Mouse (Mus musculus) CH12.LX (cell line): ENCODE measurements around the gene Srms. TPM values are rescaled to one million over a fixed set of nuclear protein-coding genes. Genes with fewer than 3 reads are reported as not detected.

ENCODE experiments used
- DNase-seq: peaks from one replicate; pipeline ENCODE4 v3.0.0-alpha.2; 2013; ENCODE audit errors: extremely low read depth
- H3K27ac ChIP-seq: 2 replicates; pipeline ENCODE4 v1.5.1; 2012; ENCODE audit warnings: low read depth, mild to moderate bottlenecking, control low read depth, moderate library complexity; ENCODE audit not compliant: insufficient read depth
- H3K27me3 ChIP-seq: replicated peaks from 2 replicates; pipeline ENCODE3; 2012; ENCODE audit warnings: inconsistent platforms
- H3K36me3 ChIP-seq, 2 experiments: replicated peaks in 1 of 2; 2 replicates each; pipeline versions ENCODE3 to v1.6.1; 2012; ENCODE audit warnings: inconsistent platforms in 1 of 2, low read length in 1 of 2, mild to moderate bottlenecking in 1 of 2, mixed read lengths in 1 of 2, moderate library complexity in 1 of 2; ENCODE audit not compliant: control insufficient read depth in 1 of 2, insufficient read depth in 1 of 2
- H3K4me1 ChIP-seq, 2 experiments: 2 replicates each; pipeline ENCODE4 v1.6.1; 2012; ENCODE audit warnings: inconsistent platforms in 1 of 2, moderate library complexity in 1 of 2; ENCODE audit not compliant: insufficient read depth in 2 of 2, control insufficient read depth in 1 of 2
- H3K4me2 ChIP-seq: 2 replicates; pipeline ENCODE4 v1.6.1; 2012; ENCODE audit warnings: low read depth, mild to moderate bottlenecking, control low read depth; ENCODE audit not compliant: poor library complexity, insufficient read depth, severe bottlenecking
- H3K4me3 ChIP-seq, 3 experiments: fragments of 150-350 bp in 1 of 3; sonication (generic) in 1 of 3; replicated peaks in 1 of 3; 2 replicates each; pipeline versions ENCODE3 to v1.5.1; 2011 to 2012; ENCODE audit warnings: low read depth in 2 of 3, low read length in 2 of 3, mild to moderate bottlenecking in 2 of 3, moderate library complexity in 2 of 3, control low read depth in 1 of 3, improper control_type of control experiment in 1 of 3, inconsistent platforms in 1 of 3, mixed read lengths in 1 of 3; ENCODE audit not compliant: poor library complexity in 1 of 3
- H3K79me2 ChIP-seq: replicated peaks from 2 replicates; pipeline ENCODE4 v1.6.1; 2012; ENCODE audit warnings: mild to moderate bottlenecking, moderate library complexity; ENCODE audit not compliant: control insufficient read depth, poor library complexity, insufficient read depth, severe bottlenecking; ENCODE audit errors: extremely low read depth
- H3K9ac ChIP-seq: 2 replicates; pipeline ENCODE4 v1.6.1; 2012; ENCODE audit warnings: low read depth, mild to moderate bottlenecking, control low read depth, moderate library complexity; ENCODE audit not compliant: insufficient read depth
- H3K9me3 ChIP-seq: replicated peaks from 2 replicates; pipeline ENCODE3; 2012; ENCODE audit warnings: low read length, inconsistent platforms, mixed read lengths
- CHD1 ChIP-seq: IDR thresholded peaks from 2 replicates; pipeline ENCODE4 v1.6.1; 2012; ENCODE audit warnings: low read depth, low read length, improper control_type of control experiment, inconsistent platforms
- CTCF ChIP-seq, 2 experiments: IDR thresholded peaks in 1 of 2; conservative IDR thresholded peaks in 1 of 2; 2 replicates each; pipeline ENCODE4 v1.5.1; 2011 to 2012; ENCODE audit warnings: low read depth in 2 of 2, low read length in 2 of 2, improper control_type of control experiment in 1 of 2, inconsistent platforms in 1 of 2, mild to moderate bottlenecking in 1 of 2, moderate library complexity in 1 of 2
- ELF1 ChIP-seq: IDR thresholded peaks from 2 replicates; pipeline ENCODE4 v1.6.1; 2014; ENCODE audit warnings: low read depth, mild to moderate bottlenecking, inconsistent platforms, low read length, improper control_type of control experiment
- EP300 ChIP-seq: IDR thresholded peaks from 2 replicates; pipeline ENCODE4 v1.6.1; 2011; ENCODE audit warnings: low read length, improper control_type of control experiment
- ETS1 ChIP-seq: conservative IDR thresholded peaks from 2 replicates; pipeline ENCODE4 v1.6.1; 2012; ENCODE audit warnings: low read depth, mild to moderate bottlenecking, inconsistent platforms, low read length, improper control_type of control experiment, moderate library complexity
- HCFC1 ChIP-seq: IDR thresholded peaks from 2 replicates; pipeline ENCODE4 v1.6.1; 2012; ENCODE audit warnings: low read depth, mild to moderate bottlenecking, inconsistent platforms, low read length, improper control_type of control experiment
- IRF4 ChIP-seq: IDR thresholded peaks from 2 replicates; pipeline ENCODE4 v1.6.1; 2014; ENCODE audit warnings: low read depth, mild to moderate bottlenecking, inconsistent platforms, low read length, improper control_type of control experiment
- JUN ChIP-seq: IDR thresholded peaks from 2 replicates; pipeline ENCODE4 v1.6.1; 2011; ENCODE audit warnings: low read depth, mild to moderate bottlenecking, low read length, improper control_type of control experiment, moderate library complexity; ENCODE audit not compliant: insufficient read depth
- JUND ChIP-seq: conservative IDR thresholded peaks from 2 replicates; pipeline ENCODE4 v1.6.1; 2011; ENCODE audit warnings: low read depth, low read length, improper control_type of control experiment
- KAT2A ChIP-seq: IDR thresholded peaks from 2 replicates; pipeline ENCODE4 v1.6.1; 2012; ENCODE audit warnings: low read length, improper control_type of control experiment, inconsistent platforms; ENCODE audit not compliant: insufficient replicate concordance
- MAFK ChIP-seq: IDR thresholded peaks from 2 replicates; pipeline ENCODE4 v1.6.1; 2011; ENCODE audit warnings: low read length, improper control_type of control experiment; ENCODE audit not compliant: insufficient replicate concordance
- MAX ChIP-seq: IDR thresholded peaks from 2 replicates; pipeline ENCODE4 v1.6.1; 2011; ENCODE audit warnings: low read length, improper control_type of control experiment
- MAZ ChIP-seq: IDR thresholded peaks from 2 replicates; pipeline ENCODE4 v1.6.1; 2012; ENCODE audit warnings: low read depth, mild to moderate bottlenecking, inconsistent platforms, low read length, improper control_type of control experiment, moderate library complexity
- MEF2A ChIP-seq: IDR thresholded peaks from 2 replicates; pipeline ENCODE4 v1.6.1; 2014; ENCODE audit warnings: low read depth, mild to moderate bottlenecking, inconsistent platforms, low read length, improper control_type of control experiment, borderline replicate concordance
- NRF1 ChIP-seq: IDR thresholded peaks from 2 replicates; pipeline ENCODE4 v1.6.1; 2014; ENCODE audit warnings: low read depth, mild to moderate bottlenecking, inconsistent platforms, low read length, improper control_type of control experiment, moderate library complexity
- POLR2AphosphoS2 ChIP-seq: IDR thresholded peaks from 2 replicates; pipeline ENCODE4 v1.6.1; 2011; ENCODE audit warnings: low read depth, low read length, improper control_type of control experiment
- RAD21 ChIP-seq: IDR thresholded peaks from 2 replicates; pipeline ENCODE4 v1.6.1; 2011; ENCODE audit warnings: low read depth, mild to moderate bottlenecking, low read length, improper control_type of control experiment, moderate library complexity
- SIN3A ChIP-seq: IDR thresholded peaks from 2 replicates; pipeline ENCODE4 v1.6.1; 2012; ENCODE audit warnings: low read length, improper control_type of control experiment, inconsistent platforms
- SMC3 ChIP-seq: IDR thresholded peaks from 2 replicates; pipeline ENCODE4 v1.6.1; 2011; ENCODE audit warnings: low read depth, low read length, improper control_type of control experiment
- TBP ChIP-seq: conservative IDR thresholded peaks from 2 replicates; pipeline ENCODE4 v1.6.1; 2011; ENCODE audit warnings: low read depth, low read length, improper control_type of control experiment
- TCF12 ChIP-seq: IDR thresholded peaks from 2 replicates; pipeline ENCODE4 v1.6.1; 2014; ENCODE audit warnings: low read depth, mild to moderate bottlenecking, inconsistent platforms, low read length, improper control_type of control experiment
- USF1 ChIP-seq: IDR thresholded peaks from 2 replicates; pipeline ENCODE4 v1.6.1; 2014; ENCODE audit warnings: low read depth, mild to moderate bottlenecking, inconsistent platforms, low read length, improper control_type of control experiment
- USF2 ChIP-seq: conservative IDR thresholded peaks from 2 replicates; pipeline ENCODE4 v1.6.1; 2011; ENCODE audit warnings: low read depth, low read length, improper control_type of control experiment
- ZKSCAN1 ChIP-seq: IDR thresholded peaks from 2 replicates; pipeline ENCODE4 v1.6.1; 2012; ENCODE audit warnings: low read depth, inconsistent platforms, low read length, improper control_type of control experiment, borderline replicate concordance
- ZMIZ1 ChIP-seq: IDR thresholded peaks from 2 replicates; pipeline ENCODE4 v1.6.1; 2012; ENCODE audit warnings: low read depth, mild to moderate bottlenecking, inconsistent platforms, low read length, improper control_type of control experiment
- ZNF384 ChIP-seq: IDR thresholded peaks from 2 replicates; pipeline ENCODE4 v1.6.1; 2012; ENCODE audit warnings: low read depth, low read length, improper control_type of control experiment, inconsistent platforms
- dilution Hi-C: fragments of 300-500 bp; cut with MboI; formaldehyde crosslinking; loops from 2 replicates; pipeline ENCODE4 v1.14.3; 2020; ENCODE audit warnings: low sequenced_read_pairs; ENCODE audit not compliant: extremely low pct_unique_long_range_greater_than_20kb, extremely low pct_ligation_motif_present
- in situ Hi-C: fragments of 300-500 bp; cut with MboI; formaldehyde crosslinking; loops from 3 replicates; pipeline ENCODE4 v1.14.3; 2019; ENCODE audit warnings: low sequenced_read_pairs, low pct_ligation_motif_present, low pct_unique_long_range_greater_than_20kb, mixed read lengths
- polyA plus RNA-seq: library from polyadenylated mRNA; unstranded; fragments of >175 nt; gene quantifications from 2 replicates; pipeline ENCODE4 v1.2.1, GENCODE M21; 2012; ENCODE audit warnings: low read depth; ENCODE audit not compliant: insufficient read length
- total RNA-seq, 2 experiments: library from RNA; depleted of rRNA; stranded (reverse); fragments of 300-350 nt in 1 of 2; fragments of >200 nt in 1 of 2; gene quantifications; 2 replicates each; pipeline ENCODE4 v1.2.3; 2012 to 2014

The Srms gene
- total and polyA plus RNA-seq, 3 experiments: 0.08 to 0.41 (median 0.13) TPM

GRCm38 (mm10) chr2:181237251-181238014 is 24.4 kb upstream of the Srms start:
- Histone ChIP-seq H3K4me2 (no peak overlapping the region), H3K27ac (no peak overlapping the region), H3K79me2 (peaks cover 8% of the 10 kb centered on the region), H3K4me3 (no peak overlapping the region), H3K27me3 (no peaks in the 10 kb centered on the region), H3K36me3 (peaks cover 72 to 82% of the 10 kb centered on the region in 2 experiments), H3K4me1 (peaks cover 30 to 46% of the 10 kb centered on the region in 2 experiments), H3K9ac (no peak overlapping the region), H3K9me3 (no peaks in the 10 kb centered on the region)
- in situ Hi-C loops: no loop called here
- TF ChIP-seq CHD1 (no peak), SIN3A (no peak), MAX (no peak), ELF1 (no peak), POLR2AphosphoS2 (no peak), RAD21 (no peak)
- dilution Hi-C loops: no loop called here
- no peak for DNase-seq

- peaks cover 85 to 97% of the 10 kb centered on the region in 2 experiments for H3K36me3 ChIP-seq
- H3K79me2 ChIP-seq: peaks cover 3% of the 10 kb centered on the region
- peaks cover 28 to 38% of the 10 kb centered on the region in 2 experiments for H3K4me1 ChIP-seq
- in situ Hi-C loops (no loop called here), dilution Hi-C loops (no loop called here)
- no peak for TF ChIP-seq JUND
- TF ChIP-seq HCFC1: no peak
- no peak for TF ChIP-seq CHD1
- peak in 1 of 2 experiments; percentile 40; a peak in 2 of 4 replicates for TF ChIP-seq CTCF (conservative IDR thresholded peaks at IDR 0.05 in 1 of 2, IDR thresholded peaks at IDR 0.05 in 1 of 2; ENCODE audit: low read depth in 2 of 2, low read length in 2 of 2)
- peak; percentile 41 for TF ChIP-seq SMC3
- no peak for TF ChIP-seq ELF1
- TF ChIP-seq RAD21: peak; percentile 11
- no peak for TF ChIP-seq ZNF384
- no peak for TF ChIP-seq NRF1
- TF ChIP-seq TBP: no peak
- no peak for TF ChIP-seq TCF12
- TF ChIP-seq JUN: no peak
- TF ChIP-seq MAFK: no peak
- TF ChIP-seq USF2: no peak
- TF ChIP-seq ZKSCAN1: no peak
- TF ChIP-seq MAZ: no peak
- TF ChIP-seq POLR2AphosphoS2: no peak
- no peak for TF ChIP-seq USF1
- no peak for TF ChIP-seq IRF4
- TF ChIP-seq MEF2A: no peak
- no peak for TF ChIP-seq ZMIZ1
- no peak for TF ChIP-seq ETS1
- TF ChIP-seq EP300: no peak
- no peak for TF ChIP-seq KAT2A
- no peaks in the 10 kb centered on the region for H3K9me3 ChIP-seq
- H3K4me3 ChIP-seq: no peak overlapping the region
- H3K27ac ChIP-seq: no peak overlapping the region
- H3K4me2 ChIP-seq: no peak overlapping the region
- no peak for DNase-seq
- H3K27me3 ChIP-seq: no peaks in the 10 kb centered on the region
- H3K9ac ChIP-seq: no peak overlapping the region
Measured at GRCm38 (mm10) chr2:181235681-181236566, 22.9 kb upstream of the Srms start.
